Mouse (Mus musculus): ENCODE data around the gene Optc. TPM values are rescaled to one million over a fixed set of nuclear protein-coding genes. Genes with fewer than 3 reads are reported as not detected.

The Optc gene
- polyA plus RNA-seq, 1 experiment from 2014 or later = 0.31 TPM

DNA sequence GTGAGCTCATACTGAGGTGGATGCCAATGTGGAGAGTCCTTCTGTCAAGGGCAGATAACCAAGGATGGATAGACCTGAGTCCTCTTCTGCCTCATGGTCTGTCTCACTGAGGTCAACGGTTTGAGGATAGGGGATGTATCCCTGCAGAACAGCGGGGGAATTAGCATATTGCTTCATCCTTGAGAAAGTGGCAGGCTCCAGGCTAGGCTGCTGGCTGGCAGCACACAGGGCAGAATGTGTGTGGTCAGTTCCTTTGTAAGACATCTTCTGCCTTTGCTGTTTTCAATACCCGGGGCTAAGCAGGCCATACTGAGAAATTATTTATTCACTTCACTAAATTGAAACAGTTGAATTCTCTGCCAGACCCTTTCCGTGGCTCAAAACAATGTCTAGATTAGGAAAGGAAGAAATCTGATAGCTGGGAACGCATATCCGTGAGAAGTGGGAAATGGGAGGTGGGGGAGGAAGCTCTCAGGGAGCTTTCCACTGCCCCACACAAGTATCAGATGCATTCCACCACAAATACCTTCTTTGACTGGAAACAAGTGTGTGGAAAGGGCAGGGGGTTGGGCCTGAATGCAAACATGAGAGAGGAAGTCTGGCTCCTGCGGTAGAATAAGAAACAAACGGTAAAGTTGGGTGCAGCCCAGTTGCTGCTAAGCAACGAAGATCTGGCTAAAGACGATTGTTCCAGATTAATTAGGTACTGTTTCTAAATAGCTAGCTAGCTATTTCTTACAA lies 44.4 kb downstream of the Optc start:
- no peaks in the 10 kb centered on the region for H3K36me3 ChIP-seq (ENCODE audit: insufficient read depth, low read length)
- H3K9me3 ChIP-seq (ENCODE audit: low read length) = no peaks in the 10 kb centered on the region
- peaks cover 5% of the 10 kb centered on the region; the same call in 1 of the 2 replicates for H3K4me1 ChIP-seq (ENCODE audit: insufficient read depth, low read depth, low read length)
- no peak overlapping the region for H3K4me3 ChIP-seq (ENCODE audit: low read depth, low read length)
- H3K27ac ChIP-seq (ENCODE audit: low read length) = peak overlapping the region; percentile 14; the same call in 1 of the 2 replicates
- peak; percentile 83 for DNase-seq (ENCODE audit: low spot score)
- H3K27me3 ChIP-seq (replicated peaks; ENCODE audit: insufficient read depth, low read length) = no peaks in the 10 kb centered on the region
- TF ChIP-seq EP300 (IDR thresholded peaks at IDR 0.05) (peak; percentile 47; the same call in 1 of the 2 replicates), CTCF (IDR thresholded peaks at IDR 0.05) (no peak)
- ATAC-seq = peak; percentile 87
- 4% methylated on average over 10 of the region's 10 CpGs for WGBS
- H3K4me2 ChIP-seq (replicated peaks; ENCODE audit: low read depth, low read length) = peak overlapping the region; percentile 32; the same call in 1 of the 2 replicates
- no peak overlapping the region for H3K9ac ChIP-seq (replicated peaks; ENCODE audit: low read depth)

DNA sequence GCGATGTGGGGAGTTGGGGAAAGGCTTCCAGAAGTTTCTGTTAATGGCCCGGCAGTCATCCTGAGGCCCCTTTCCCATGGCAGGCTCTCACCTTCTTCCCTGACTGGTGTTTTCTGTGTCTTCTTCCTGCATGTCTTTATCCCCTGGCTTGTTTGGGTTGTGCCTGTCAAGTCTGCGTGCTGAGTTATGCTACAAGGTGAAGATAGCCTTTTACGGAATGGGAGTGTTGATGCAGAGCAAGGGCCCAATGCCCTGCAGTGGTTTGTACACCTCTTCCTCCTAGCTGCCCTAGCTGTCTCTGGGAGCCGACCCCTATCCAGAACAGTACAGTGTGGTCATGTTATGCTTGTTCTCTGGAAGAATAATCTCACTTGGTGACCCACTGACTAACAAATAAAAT lies 46.8 kb downstream of the Optc start:
- DNase-seq (ENCODE audit: low spot score) (no peak), ATAC-seq (no peak)
- Histone ChIP-seq H3K9ac (replicated peaks; ENCODE audit: low read depth) (no peak overlapping the region), H3K9me3 (ENCODE audit: low read length) (no peaks in the 10 kb centered on the region), H3K27me3 (replicated peaks; ENCODE audit: insufficient read depth, low read length) (no peaks in the 10 kb centered on the region), H3K27ac (ENCODE audit: low read length) (no peak overlapping the region), H3K36me3 (ENCODE audit: insufficient read depth, low read length) (no peaks in the 10 kb centered on the region), H3K4me2 (replicated peaks; ENCODE audit: low read depth, low read length) (no peak overlapping the region), H3K4me1 (ENCODE audit: insufficient read depth, low read depth, low read length) (peaks cover 5% of the 10 kb centered on the region; the same call in 1 of the 2 replicates), H3K4me3 (ENCODE audit: low read depth, low read length) (no peak overlapping the region)
- TF ChIP-seq CTCF (IDR thresholded peaks at IDR 0.05) = no peak
- TF ChIP-seq EP300 (IDR thresholded peaks at IDR 0.05) = no peak
- WGBS = 51% methylated on average over 5 of the region's 5 CpGs

DNA sequence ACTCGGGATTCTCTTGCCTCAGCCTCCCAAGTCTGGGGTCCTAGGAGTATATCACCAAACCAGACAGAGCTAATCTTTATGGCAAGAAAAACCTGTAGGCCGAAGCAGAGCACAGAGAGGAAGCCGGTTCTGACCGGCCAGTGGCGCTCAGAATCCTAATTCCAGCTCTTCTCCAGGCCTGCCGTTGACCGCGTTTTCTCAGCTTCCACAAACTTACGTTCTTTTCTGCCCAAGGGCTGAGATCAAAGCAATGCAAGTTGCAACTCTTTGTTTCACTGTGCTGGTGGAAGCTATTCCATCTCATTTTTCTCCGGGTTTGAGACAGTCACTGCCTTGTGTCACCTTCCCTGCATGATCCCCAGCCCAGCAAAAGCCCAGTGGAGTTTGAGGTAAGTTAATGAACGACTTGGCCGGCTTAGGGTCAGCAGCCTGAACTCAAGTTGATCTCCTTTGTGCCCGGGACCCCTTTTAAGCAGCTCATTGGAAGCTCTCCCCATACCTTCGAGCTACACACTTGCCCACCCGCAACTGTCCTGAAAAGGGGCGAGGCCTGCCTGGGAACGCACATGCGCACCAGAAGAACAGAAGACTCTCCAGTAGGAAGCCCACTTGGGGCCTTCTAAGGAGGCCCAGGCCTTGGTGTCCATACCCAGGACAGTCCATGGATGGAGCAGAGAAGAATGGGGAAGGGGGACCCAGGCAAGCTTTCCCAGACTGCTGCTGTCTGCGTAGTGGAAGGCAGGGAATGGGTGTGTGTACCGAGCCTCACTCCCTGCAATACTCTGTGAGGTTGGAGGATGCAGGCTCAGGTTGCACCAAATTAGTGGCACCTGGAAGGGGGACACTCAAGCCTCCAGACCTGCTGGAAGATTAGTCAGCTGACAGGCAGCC lies 47.7 kb downstream of the Optc start:
- Histone ChIP-seq H3K36me3 (ENCODE audit: insufficient read depth, low read length) (no peaks in the 10 kb centered on the region), H3K9me3 (ENCODE audit: low read length) (no peaks in the 10 kb centered on the region), H3K9ac (replicated peaks; ENCODE audit: low read depth) (no peak overlapping the region), H3K4me1 (ENCODE audit: insufficient read depth, low read depth, low read length) (peaks cover 5% of the 10 kb centered on the region; the same call in 1 of the 2 replicates), H3K27ac (ENCODE audit: low read length) (no peak overlapping the region), H3K27me3 (replicated peaks; ENCODE audit: insufficient read depth, low read length) (no peaks in the 10 kb centered on the region), H3K4me3 (ENCODE audit: low read depth, low read length) (no peak overlapping the region), H3K4me2 (replicated peaks; ENCODE audit: low read depth, low read length) (no peak overlapping the region)
- DNase-seq (ENCODE audit: low spot score) (no peak), ATAC-seq (no peak)
- WGBS = 77% methylated on average over 20 of the region's 20 CpGs
- no peak for TF ChIP-seq CTCF (IDR thresholded peaks at IDR 0.05)
- TF ChIP-seq EP300 (IDR thresholded peaks at IDR 0.05) = no peak

DNA sequence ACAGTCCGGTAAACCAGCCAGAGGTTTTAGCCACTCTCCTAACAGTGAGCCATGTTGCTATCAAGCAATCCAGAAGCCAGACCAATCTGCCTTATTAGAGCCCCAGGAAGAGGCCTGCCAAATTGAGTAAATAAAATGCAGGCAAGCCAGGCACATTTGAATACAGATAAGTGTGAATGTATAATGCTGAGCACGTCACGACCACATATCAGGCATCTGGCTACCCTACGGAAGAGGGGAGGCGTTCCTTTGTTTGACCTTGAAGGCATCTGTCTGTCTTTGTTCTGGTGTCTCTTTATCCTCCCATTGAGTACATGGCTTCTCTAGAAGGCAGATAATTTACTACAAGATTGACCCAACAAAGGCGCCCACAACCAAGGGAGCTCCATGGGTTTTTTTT lies 48.5 kb downstream of the Optc start:
- no peaks in the 10 kb centered on the region for H3K36me3 ChIP-seq (ENCODE audit: insufficient read depth, low read length)
- H3K9me3 ChIP-seq (ENCODE audit: low read length) = no peaks in the 10 kb centered on the region
- no peak overlapping the region for H3K4me3 ChIP-seq (ENCODE audit: low read depth, low read length)
- peaks cover 8% of the 10 kb centered on the region; the same call in 1 of the 2 replicates for H3K4me1 ChIP-seq (ENCODE audit: insufficient read depth, low read depth, low read length)
- no peak overlapping the region for H3K9ac ChIP-seq (replicated peaks; ENCODE audit: low read depth)
- WGBS = 81% methylated on average over 6 of the region's 6 CpGs
- H3K27me3 ChIP-seq (replicated peaks; ENCODE audit: insufficient read depth, low read length) = no peaks in the 10 kb centered on the region
- ATAC-seq (no peak), DNase-seq (ENCODE audit: low spot score) (no peak)
- TF ChIP-seq EP300 (IDR thresholded peaks at IDR 0.05) (no peak), CTCF (IDR thresholded peaks at IDR 0.05) (no peak)
- no peak overlapping the region for H3K27ac ChIP-seq (ENCODE audit: low read length)
- no peak overlapping the region for H3K4me2 ChIP-seq (replicated peaks; ENCODE audit: low read depth, low read length)

DNA sequence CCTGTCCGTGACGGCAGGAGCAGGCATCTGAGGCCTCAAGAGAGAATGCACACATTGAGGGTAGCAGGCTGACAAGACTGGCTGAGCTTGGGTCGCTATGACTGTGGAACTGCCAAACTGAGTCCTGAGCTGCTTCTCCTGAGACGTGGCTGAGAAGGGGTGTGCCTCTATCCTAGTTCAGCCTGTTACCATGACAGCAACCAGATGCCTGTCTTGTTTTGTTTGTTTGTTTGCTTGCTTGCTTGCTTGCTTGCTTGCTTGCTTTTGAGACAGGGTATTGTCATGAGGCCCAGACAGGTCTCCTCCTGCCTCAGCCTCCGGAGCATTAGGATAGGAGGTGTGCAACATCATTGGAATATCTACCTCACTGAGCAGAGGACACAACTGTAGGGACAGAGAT lies 50.0 kb downstream of the Optc start:
- H3K27me3 ChIP-seq (replicated peaks; ENCODE audit: insufficient read depth, low read length) = no peaks in the 10 kb centered on the region
- H3K27ac ChIP-seq (ENCODE audit: low read length) = no peak overlapping the region
- DNase-seq (ENCODE audit: low spot score) (no peak), ATAC-seq (no peak)
- no peaks in the 10 kb centered on the region for H3K9me3 ChIP-seq (ENCODE audit: low read length)
- TF ChIP-seq EP300 (IDR thresholded peaks at IDR 0.05) (no peak), CTCF (IDR thresholded peaks at IDR 0.05) (no peak)
- no peak overlapping the region for H3K4me3 ChIP-seq (ENCODE audit: low read depth, low read length)
- 90% methylated on average over 5 of the region's 5 CpGs for WGBS
- H3K9ac ChIP-seq (replicated peaks; ENCODE audit: low read depth) = no peak overlapping the region
- 0 out of 2 replicates have a peak, but pooled peaks cover 5% of the 10 kb centered on the region for H3K4me1 ChIP-seq (ENCODE audit: insufficient read depth, low read depth, low read length)
- no peaks in the 10 kb centered on the region for H3K36me3 ChIP-seq (ENCODE audit: insufficient read depth, low read length)
- H3K4me2 ChIP-seq (replicated peaks; ENCODE audit: low read depth, low read length) = no peak overlapping the region

DNA sequence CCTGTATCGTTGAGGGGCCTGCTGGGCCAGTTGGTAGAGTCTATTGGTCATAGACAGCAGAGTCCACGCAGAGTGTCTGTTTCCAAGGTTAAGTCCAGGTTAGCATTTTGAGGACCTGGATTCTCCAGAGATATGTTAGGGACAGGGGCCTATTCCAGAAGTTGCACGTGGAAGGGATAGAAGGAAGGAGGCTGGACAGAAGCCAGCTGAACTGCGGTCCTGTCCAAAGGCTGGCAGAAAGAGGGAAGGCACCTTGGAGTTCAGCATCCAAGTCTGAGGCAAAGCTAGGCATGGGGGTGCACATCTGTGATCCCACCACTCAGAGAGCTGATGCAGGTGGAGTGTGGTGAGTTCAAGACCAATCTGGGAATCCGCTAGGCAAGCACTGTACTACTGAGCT lies 50.6 kb downstream of the Optc start:
- H3K4me2 ChIP-seq (replicated peaks; ENCODE audit: low read depth, low read length) = no peak overlapping the region
- no peak for TF ChIP-seq CTCF (IDR thresholded peaks at IDR 0.05)
- no peak for TF ChIP-seq EP300 (IDR thresholded peaks at IDR 0.05)
- H3K9ac ChIP-seq (replicated peaks; ENCODE audit: low read depth) = no peak overlapping the region
- H3K9me3 ChIP-seq (ENCODE audit: low read length) = no peaks in the 10 kb centered on the region
- H3K4me3 ChIP-seq (ENCODE audit: low read depth, low read length) = no peak overlapping the region
- H3K27me3 ChIP-seq (replicated peaks; ENCODE audit: insufficient read depth, low read length) = no peaks in the 10 kb centered on the region
- no peak for ATAC-seq
- whole genome bisulfite sequencing = 71% methylated on average over 5 of the region's 5 CpGs
- no peaks in the 10 kb centered on the region for H3K36me3 ChIP-seq (ENCODE audit: insufficient read depth, low read length)
- DNase-seq (ENCODE audit: low spot score) = no peak
- H3K4me1 ChIP-seq (ENCODE audit: insufficient read depth, low read depth, low read length) = 0 out of 2 replicates have a peak, but pooled peaks cover 3% of the 10 kb centered on the region
- H3K27ac ChIP-seq (ENCODE audit: low read length) = no peak overlapping the region

All from lung, postnatal 0 days (tissue).